Mouse (Mus musculus): ENCODE results near the gene Ccdc113.

- TF ChIP-seq EP300 (optimal IDR thresholded peaks at IDR 0.05) (no peak), CTCF (IDR thresholded peaks at IDR 0.05; ENCODE audit: low read depth) (no peak)
These were observed 67.4 kb downstream of the Ccdc113 start for GRCm38 (mm10) chr8:95601306-95601705.
